Mouse (Mus musculus) brown adipose tissue, adult 24 weeks (tissue): ENCODE measurements around the gene Ccl12. TPM values are rescaled to one million over a fixed set of nuclear protein-coding genes. Genes with fewer than 3 reads are reported as not detected.

ENCODE experiments used
- H3K27ac ChIP-seq: fragments of 200-500 bp; replicated peaks from 2 replicates; pipeline ENCODE4 v1.5.1; 2012; ENCODE audit warnings: low read depth, mild to moderate bottlenecking, low read length
- H3K4me1 ChIP-seq: fragments of 200-500 bp; 2 replicates; pipeline ENCODE4 v1.6.1; 2012; ENCODE audit warnings: low read length, mixed read lengths; ENCODE audit not compliant: control insufficient read depth, insufficient read depth, insufficient read length
- H3K4me3 ChIP-seq: fragments of 200-500 bp; 2 replicates; pipeline ENCODE4 v1.5.1; 2012; ENCODE audit warnings: low read depth, mild to moderate bottlenecking, low read length, moderate library complexity; ENCODE audit not compliant: insufficient read depth
- polyA plus RNA-seq: library from polyadenylated mRNA; stranded (reverse); fragments of >200 nt; gene quantifications from 2 replicates; pipeline ENCODE4 v1.2.4, GENCODE M21; 2012; ENCODE audit not compliant: missing spikeins, insufficient read depth, insufficient read length

Ccl12 gene
- polyA plus RNA-seq: 4.0 and 4.1 TPM in 2 replicates

DNA sequence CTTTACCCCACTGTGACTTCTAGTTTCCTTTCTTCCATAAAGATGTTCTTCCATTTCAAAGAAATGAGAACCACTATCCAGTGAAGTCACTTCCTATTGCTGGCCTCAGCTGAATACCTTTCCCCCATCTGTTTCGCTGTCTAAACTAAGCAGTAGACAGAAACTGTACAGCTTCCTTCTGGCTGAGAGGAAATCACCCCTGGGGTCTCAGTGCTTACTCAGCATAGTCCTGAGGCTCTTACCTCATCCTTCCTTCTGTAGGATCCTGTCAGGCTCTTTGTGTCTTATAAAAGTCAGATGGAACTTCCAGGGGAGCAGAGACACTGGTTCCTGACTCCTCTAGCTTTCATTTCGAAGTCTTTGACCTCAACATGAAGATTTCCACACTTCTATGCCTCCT is at the start of gene Ccl12:
Ccl12 (plus strand) TSS at position 317 of the 400 bp plus-strand sequence.
- H3K4me1 ChIP-seq: no peaks in the 10 kb centered on the region
- H3K4me3 ChIP-seq: no peak within 1 kb of the TSS
- H3K27ac ChIP-seq: peak within 1 kb of the TSS; percentile 64

DNA sequence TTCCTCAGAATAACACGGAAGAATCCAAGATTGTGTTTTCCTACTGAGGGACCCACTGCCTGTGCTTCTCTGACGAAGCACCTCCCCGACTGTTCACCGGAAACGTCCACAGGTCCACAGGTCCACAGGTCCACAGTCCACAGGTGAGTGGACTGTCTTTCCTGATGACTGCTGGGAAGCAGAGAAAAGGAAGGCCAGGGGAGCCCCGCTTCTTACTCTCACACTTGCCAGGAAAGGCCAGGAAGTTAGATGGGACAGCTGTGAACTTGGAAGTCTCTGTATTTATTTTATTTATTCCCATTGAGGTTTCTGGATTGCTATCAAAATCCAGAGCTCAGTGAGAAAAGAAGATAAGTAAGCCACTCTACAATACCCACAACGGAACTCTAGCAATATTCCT is 47.8 kb upstream of the Ccl12 start:
- H3K4me1 ChIP-seq: no peaks in the 10 kb centered on the region
- H3K27ac ChIP-seq: no peak overlapping the region
- no peak overlapping the region for H3K4me3 ChIP-seq

DNA sequence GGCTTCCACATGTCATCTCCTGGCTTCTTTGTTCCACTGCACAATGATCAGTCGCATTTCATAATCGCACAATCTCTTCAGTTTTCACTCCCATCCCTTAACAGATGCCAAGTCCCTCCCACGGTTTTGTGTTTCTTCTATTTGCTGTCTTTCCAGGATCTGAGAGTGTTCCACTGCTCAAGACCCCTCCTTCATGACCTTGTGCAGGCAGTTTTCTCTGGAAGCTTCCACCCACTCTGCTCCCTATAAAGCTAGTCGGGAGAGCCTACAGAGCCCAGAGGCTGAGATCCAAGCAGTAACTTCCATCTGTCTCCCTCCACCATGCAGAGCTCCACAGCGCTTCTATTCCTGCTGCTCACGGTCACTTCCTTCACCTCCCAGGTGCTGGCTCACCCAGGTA is 44.0 kb upstream of the Ccl12 start, which contains the start of gene Ccl11:
Ccl11 (plus strand) TSS at position 178 of the 400 bp plus-strand sequence.
- Histone ChIP-seq H3K4me3 (peak within 1 kb of the TSS; percentile 41), H3K4me1 (peaks cover 2% of the 10 kb centered on the region; the same call in 1 of the 2 replicates), H3K27ac (peak within 1 kb of the TSS; percentile 33; the same call in 1 of the 2 replicates)

DNA sequence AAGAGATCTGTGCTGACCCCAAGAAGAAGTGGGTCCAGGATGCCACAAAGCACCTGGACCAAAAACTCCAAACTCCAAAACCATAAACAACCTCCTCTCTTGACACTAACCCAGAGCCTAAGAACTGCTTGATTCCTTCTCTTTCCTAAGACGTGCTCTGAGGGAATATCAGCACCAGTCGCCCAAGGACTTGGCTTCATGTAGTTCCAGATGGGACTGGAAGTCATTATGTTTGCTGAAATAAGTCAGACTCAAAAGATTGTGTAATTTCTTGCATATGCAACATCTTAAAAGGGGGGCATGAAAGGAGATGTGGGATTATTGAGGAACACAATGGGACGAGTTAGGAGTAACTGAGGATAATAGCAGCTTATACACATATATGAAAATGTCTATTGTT is 39.4 kb upstream of the Ccl12 start:
- Histone ChIP-seq H3K4me1 (peaks cover 2% of the 10 kb centered on the region; the same call in 1 of the 2 replicates), H3K27ac (peak overlapping the region; percentile 58), H3K4me3 (no peak overlapping the region)

DNA sequence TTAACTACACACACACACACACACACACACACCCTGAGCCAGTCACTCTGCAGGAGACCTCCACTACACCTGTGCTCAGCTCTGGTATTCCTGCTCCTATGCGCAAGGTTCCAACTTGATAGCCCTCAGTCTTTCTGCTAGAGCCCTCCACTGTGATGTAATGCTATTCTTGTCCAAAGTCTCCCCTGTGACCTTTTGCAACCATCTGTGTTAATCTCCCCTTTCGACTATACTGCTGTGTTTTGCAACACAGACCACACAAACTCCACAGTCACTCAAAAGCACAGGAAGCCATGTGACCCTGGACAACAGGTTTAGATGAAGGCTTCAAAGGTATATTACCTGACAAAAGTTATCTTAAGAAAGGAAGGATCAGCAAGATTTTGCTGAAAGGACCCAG is 38.2 kb upstream of the Ccl12 start:
- Histone ChIP-seq H3K4me1 (peaks cover 2% of the 10 kb centered on the region; the same call in 1 of the 2 replicates), H3K4me3 (no peak overlapping the region)

DNA sequence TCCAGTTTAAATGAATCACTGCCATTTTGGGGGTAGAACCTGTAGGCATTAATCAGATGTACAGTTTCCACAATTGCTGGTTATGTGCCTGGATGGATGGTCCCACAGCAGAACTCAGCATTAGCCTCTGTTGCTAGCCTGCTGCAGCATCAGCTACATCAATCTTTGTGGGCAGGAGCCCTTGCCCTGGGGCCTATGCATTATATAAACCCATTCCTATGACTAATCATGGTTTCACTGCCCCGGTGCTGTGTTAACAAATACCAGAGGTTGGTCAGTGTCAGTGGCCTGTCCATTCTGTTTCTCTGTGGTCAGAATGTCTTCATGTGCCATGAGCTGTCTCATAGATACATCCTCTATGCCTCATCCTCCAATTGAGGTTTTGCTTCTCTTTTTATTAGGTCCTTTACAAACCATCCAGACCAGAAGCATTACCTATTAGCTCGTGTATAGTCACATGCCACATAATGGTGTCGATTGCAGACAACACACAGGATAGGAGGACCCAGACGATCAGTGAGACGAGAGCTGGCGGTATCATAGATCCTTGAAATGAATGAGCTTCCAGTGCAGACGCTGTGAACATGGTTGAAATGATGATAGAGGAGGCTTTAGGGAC is 34.6 kb upstream of the Ccl12 start:
- no peak overlapping the region for H3K27ac ChIP-seq
- no peaks in the 10 kb centered on the region for H3K4me1 ChIP-seq

More for the DNA sequence above, 38.2 kb upstream of the Ccl12 start:
- no peak overlapping the region for H3K27ac ChIP-seq

DNA sequence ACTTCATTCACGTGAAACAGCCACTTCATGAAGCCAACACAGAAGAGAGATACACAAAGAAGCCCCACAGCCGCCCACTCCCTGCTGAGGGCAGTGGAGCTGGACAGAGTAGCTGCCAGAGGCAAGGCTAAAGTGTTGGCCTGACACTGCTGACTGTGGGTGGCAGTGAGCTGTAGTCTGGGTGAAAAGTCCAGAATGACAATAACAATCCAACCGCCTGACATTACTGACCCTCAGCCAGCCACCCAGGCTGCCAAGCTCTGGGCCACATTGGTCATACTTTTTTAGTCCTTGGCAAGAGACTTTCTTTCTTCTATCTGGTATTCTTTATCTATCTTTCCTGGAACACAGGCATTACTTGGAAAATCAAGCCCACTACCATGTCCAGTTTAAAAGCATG is 30.6 kb upstream of the Ccl12 start:
- Histone ChIP-seq H3K27ac (no peak overlapping the region), H3K4me3 (no peak overlapping the region), H3K4me1 (no peaks in the 10 kb centered on the region)

More for the DNA sequence above, 34.6 kb upstream of the Ccl12 start:
- H3K4me3 ChIP-seq: no peak overlapping the region

DNA sequence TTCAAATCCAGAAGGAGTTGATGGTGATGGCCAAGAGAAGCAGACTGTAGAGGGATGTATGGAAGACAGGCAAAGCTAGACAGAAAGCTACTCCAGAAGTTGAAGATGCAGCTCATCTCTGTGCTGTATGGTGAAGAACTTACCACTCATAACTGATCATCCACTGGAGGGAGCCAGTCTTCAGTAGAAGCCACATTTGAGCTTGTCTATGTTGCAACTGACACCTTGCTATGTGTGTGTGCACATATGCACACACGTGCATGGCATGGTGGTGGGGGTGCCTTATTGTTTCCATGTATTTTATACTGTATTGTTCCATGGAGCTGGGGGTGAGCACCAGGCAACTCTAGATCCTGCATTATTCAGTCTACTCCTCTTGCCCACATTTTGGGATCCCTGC is 29.3 kb upstream of the Ccl12 start:
- Histone ChIP-seq H3K4me3 (no peak overlapping the region), H3K4me1 (no peaks in the 10 kb centered on the region), H3K27ac (no peak overlapping the region)

DNA sequence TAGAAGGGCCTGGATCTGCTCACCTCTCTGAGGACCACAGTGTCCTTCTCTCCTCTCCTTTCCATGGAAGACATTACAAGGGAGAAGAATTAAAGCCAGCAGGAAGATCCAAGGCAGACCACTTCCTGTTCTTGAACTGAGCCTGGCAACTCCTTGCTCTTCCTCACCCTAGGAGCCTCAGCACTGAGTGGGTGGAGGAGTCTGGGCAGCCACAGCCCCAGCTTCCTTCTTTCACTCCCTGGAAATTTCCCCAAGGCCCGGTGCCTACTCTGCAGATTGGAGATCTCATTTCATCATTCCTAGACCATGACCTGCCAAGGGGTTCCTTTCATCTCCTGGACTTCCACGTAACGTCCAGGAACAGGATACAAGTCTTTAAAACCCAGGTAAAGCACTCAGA is 28.7 kb upstream of the Ccl12 start:
- H3K4me1 ChIP-seq: no peaks in the 10 kb centered on the region
- H3K4me3 ChIP-seq: no peak overlapping the region
- no peak overlapping the region for H3K27ac ChIP-seq

DNA sequence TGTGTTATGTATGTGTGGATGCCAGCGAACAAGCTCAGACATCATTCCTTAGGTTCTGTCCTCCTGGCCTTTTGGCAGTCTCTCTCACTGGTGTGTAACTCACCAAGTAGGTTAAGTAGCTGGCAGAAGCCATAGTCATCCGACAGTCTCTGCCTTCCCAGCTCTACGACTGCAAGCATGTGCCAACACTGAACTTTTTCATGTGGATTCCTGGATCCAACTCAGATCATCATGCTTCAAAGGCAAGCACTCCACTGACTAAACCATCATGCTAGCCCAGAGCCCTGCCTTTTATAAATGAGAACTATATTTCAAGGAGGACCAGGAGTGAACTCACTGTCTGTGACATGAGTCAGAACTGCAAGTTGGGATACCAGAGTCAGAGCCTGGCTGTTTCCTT is 28.0 kb upstream of the Ccl12 start:
- H3K27ac ChIP-seq: no peak overlapping the region
- H3K4me1 ChIP-seq: no peaks in the 10 kb centered on the region
- no peak overlapping the region for H3K4me3 ChIP-seq

DNA sequence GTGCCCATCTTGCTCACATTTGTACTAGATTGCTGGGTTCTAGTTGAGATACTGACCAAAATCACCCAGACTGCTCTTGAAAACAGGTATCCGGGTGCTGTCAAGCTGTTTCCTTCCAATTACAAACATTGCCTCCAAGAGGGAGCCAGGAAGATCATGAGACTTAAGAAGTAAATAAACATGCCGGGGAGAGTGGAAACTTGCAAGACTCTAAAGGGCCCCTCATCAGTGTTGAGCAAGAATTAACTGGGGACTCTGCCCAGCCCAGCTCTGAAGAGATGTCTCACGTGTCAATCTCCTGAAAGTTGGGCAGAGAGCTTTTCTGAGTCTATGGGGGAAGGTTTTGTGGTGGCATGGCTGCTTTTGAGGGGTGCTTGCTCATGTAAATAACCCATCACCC is 24.6 kb upstream of the Ccl12 start:
- Histone ChIP-seq H3K4me3 (no peak overlapping the region), H3K27ac (no peak overlapping the region), H3K4me1 (no peaks in the 10 kb centered on the region)

DNA sequence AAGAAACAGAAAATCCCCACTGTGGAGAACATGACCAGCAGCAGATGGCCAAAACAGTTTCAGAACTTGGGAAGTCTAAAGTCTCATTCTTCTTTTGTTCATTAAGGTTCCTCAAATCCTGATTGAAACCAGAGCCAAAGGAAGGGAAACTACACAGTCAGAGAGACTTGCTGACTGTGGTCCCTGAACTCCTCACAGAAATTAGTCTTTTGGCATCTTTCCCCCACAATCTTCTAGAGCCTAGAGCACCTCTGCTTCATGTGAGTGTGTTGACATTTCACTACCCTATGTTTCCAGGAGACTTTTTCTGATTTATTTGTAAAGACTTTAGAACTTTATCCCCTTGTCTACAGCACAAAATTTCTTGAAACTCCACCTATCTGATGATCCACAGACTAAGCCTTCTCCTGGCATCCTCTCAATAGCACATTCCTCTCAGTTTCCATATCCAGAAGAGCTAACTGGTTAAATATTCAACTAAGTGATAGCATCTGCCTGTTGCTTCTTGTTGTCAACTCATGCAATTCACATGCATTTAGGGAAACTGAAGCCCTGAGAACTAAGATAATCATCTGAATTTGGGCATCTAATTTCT is 23.4 kb upstream of the Ccl12 start:
- no peak overlapping the region for H3K4me3 ChIP-seq
- no peak overlapping the region for H3K27ac ChIP-seq
- no peaks in the 10 kb centered on the region for H3K4me1 ChIP-seq

DNA sequence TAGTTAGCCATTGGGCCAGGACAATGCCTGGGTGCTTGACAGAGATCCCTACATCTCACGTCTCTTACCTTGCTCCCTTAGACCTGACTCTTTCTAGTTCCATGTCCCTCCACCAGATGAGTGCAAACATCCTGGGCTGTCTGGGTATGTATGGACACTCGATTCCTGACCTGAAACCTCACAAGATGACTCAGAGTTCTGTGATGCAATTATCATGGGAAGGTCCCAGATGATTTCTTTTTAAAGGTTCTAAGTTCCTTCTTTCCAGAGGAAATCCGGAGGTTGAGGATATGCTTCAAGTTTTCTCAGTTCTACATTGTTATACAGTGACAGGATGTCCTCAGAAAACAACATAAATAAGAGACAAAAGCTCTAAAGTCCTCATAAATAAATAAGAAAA is 20.8 kb upstream of the Ccl12 start:
- Histone ChIP-seq H3K4me3 (no peak overlapping the region), H3K27ac (no peak overlapping the region), H3K4me1 (no peaks in the 10 kb centered on the region)

DNA sequence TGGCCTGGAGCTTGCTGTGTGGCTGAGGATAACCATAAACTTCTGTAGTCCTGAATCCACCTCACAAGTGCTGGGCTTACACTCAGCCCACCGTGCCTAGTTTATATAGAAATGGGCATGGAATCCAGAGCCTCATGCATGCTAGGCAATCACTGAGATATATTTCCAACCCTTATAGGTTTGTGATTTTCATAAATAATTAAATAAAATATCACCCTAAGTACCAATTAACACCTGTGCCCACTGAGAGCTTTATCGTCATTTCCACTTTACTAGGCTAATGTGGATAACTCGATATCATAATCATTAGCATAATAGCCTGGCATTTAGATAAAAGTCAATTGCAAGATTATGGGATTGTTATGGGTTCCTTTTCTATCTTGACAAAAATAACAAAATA is 17.3 kb upstream of the Ccl12 start:
- Histone ChIP-seq H3K27ac (no peak overlapping the region), H3K4me1 (no peaks in the 10 kb centered on the region)

DNA sequence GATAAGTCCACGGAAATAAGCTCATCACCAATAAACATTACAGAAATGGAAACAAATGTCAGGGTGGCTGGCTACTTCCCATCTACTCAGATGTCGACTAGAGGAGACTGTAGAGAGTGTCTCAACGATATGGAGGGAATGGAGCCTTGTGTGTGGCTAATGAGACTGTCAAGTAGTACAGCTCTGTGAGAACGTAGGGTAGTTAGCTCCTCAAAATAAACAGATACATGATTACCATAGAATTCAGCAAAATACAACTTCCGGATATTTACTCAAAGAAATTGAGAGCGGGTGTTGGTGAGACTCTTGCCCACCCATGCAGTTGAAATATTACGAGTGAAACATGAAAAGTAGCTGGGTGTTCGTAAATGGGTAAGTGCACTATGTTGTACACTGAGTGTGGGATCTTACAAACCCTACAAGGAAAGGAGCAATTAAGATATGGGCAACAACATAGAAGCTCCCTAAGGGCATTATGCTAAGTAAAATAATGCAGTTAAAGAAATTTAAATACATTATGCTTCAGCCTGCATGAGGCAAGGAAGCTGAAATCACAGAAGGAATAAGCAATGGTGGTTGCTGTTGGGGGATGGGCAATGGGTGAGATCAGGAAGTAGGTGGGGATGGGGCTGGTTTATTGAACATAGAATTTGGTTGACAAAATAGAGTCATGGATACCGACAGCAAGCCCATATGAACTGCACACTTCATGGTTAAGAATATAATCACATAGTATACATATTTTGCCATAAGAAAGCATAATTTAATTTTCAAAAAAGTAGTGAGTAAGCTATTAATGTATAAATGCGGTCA is 1.9 kb upstream of the Ccl12 start:
- Histone ChIP-seq H3K27ac (no peak overlapping the region; the same call in 1 of the 2 replicates), H3K4me1 (no peaks in the 10 kb centered on the region), H3K4me3 (no peak overlapping the region)

More for the DNA sequence above, 17.3 kb upstream of the Ccl12 start:
- no peak overlapping the region for H3K4me3 ChIP-seq
